In genomic region chr13:31599576-31599975, GRCm38 (mm10) we compare ENCODE assay signal across 27 mouse cellular contexts. TPM values are rescaled to one million over a fixed set of nuclear protein-coding genes. Genes with fewer than 3 reads are reported as not detected.
DNase-seq lines count a peak whose midpoint lies in the region; ATAC-seq and TF ChIP-seq lines count a peak whose summit lies in the region.
"Had no signal": no experiment of that assay in that cellular context is flagged by ENCODE, and none has a peak within 500 bp of the region (broad histone marks: within the 10 kb centered on the region; RNA-seq: fewer than 3 reads in every experiment).

No protein-coding gene starts in this region.

- DNase-seq in adrenal gland, postnatal 14 days: peak; percentile 23
- DNase-seq in adrenal gland, postnatal 10 days: no peak
- DNase-seq in limb, embryonic 10.5 days (ENCODE audit: low spot score): no peak
- DNase-seq in lung, postnatal 10 days: peak; percentile 76
- no peak for DNase-seq in liver, postnatal 0 days
- no peak for DNase-seq in layer of hippocampus, postnatal 14 days (ENCODE audit: low spot score in 2 of 2)
- DNase-seq: cerebellum, adult 11-12 months; cerebellum, postnatal 10 days; forebrain, postnatal 0 days; kidney, adult 9 months; kidney, postnatal 14 days; midbrain, embryonic 14.5 days; thymus, postnatal 25 days had no signal

- H3K27me3 ChIP-seq in limb, embryonic 13.5 days: peaks cover 19% of the 10 kb centered on the region; the same call in 1 of the 2 replicates
- H3K27me3 ChIP-seq in limb, embryonic 10.5 days (ENCODE audit: low read depth, poor library complexity, severe bottlenecking): no peaks in the 10 kb centered on the region
- H3K27me3 ChIP-seq in liver, postnatal 0 days (ENCODE audit: insufficient read depth, low read length): no peaks in the 10 kb centered on the region
- H3K27me3 ChIP-seq: embryonic facial prominence, embryonic 12.5 days; intestine, embryonic 15.5 days; megakaryocyte, embryonic 14.5 days had no signal

- H3K36me3 ChIP-seq in limb, embryonic 13.5 days: no peaks in the 10 kb centered on the region
- no peaks in the 10 kb centered on the region for H3K36me3 ChIP-seq in limb, embryonic 10.5 days
- H3K36me3 ChIP-seq in liver, postnatal 0 days (replicated peaks; ENCODE audit: insufficient read depth, low read length): no peaks in the 10 kb centered on the region
- H3K36me3 ChIP-seq: embryonic facial prominence, embryonic 12.5 days; hindbrain, embryonic 10.5 days; intestine, embryonic 15.5 days had no signal

- no peaks in the 10 kb centered on the region; the same call in 1 of the 2 replicates for H3K9me3 ChIP-seq in limb, embryonic 13.5 days
- no peaks in the 10 kb centered on the region for H3K9me3 ChIP-seq in limb, embryonic 10.5 days (replicated peaks)
- H3K9me3 ChIP-seq in liver, postnatal 0 days (ENCODE audit: low read length): no peaks in the 10 kb centered on the region
- H3K9me3 ChIP-seq: embryonic facial prominence, embryonic 12.5 days; hindbrain, embryonic 10.5 days; intestine, embryonic 15.5 days; megakaryocyte, embryonic 14.5 days had no signal

- WGBS in limb, embryonic 13.5 days: 74% methylated on average over 5 of the region's 5 CpGs
- whole genome bisulfite sequencing in limb, embryonic 10.5 days: 89% methylated on average over 5 of the region's 5 CpGs
- WGBS in liver, postnatal 0 days (ENCODE audit: insufficient replicate concordance): 67% methylated on average over 5 of the region's 5 CpGs

- peak; percentile 51; the same call in 1 of the 2 replicates for ATAC-seq in limb, embryonic 13.5 days (ENCODE audit: low FRiP score, low read depth)
- no peak for ATAC-seq in liver, postnatal 0 days
- ATAC-seq in megakaryocyte-erythroid progenitor cell, adult 5-6 weeks (replicated peaks; ENCODE audit: low FRiP score, low TSS enrichment, poor library complexity, severe bottlenecking): no peak
- ATAC-seq: forebrain, postnatal 0 days; hindbrain, embryonic 16.5 days; intestine, embryonic 15.5 days had no signal

- no peak for TF ChIP-seq CTCF in liver, postnatal 0 days (IDR thresholded peaks at IDR 0.05; ENCODE audit: low read depth)

- H3K4me2 ChIP-seq in limb, embryonic 13.5 days (replicated peaks): no peak overlapping the region
- no peak overlapping the region for H3K4me2 ChIP-seq in liver, postnatal 0 days (ENCODE audit: low read depth, low read length)
- H3K4me2 ChIP-seq: embryonic facial prominence, embryonic 12.5 days; heart, embryonic 11.5 days; intestine, embryonic 15.5 days had no signal

- H3K4me3 ChIP-seq in limb, embryonic 13.5 days: no peak overlapping the region
- no peak overlapping the region for H3K4me3 ChIP-seq in limb, embryonic 10.5 days
- H3K4me3 ChIP-seq in liver, postnatal 0 days (ENCODE audit: low read depth, low read length): no peak overlapping the region
- H3K4me3 ChIP-seq: embryonic facial prominence, embryonic 12.5 days; hindbrain, embryonic 10.5 days; intestine, embryonic 15.5 days; megakaryocyte, embryonic 14.5 days had no signal

- no peak overlapping the region for H3K27ac ChIP-seq in limb, embryonic 13.5 days
- no peak overlapping the region for H3K27ac ChIP-seq in limb, embryonic 10.5 days
- no peak overlapping the region for H3K27ac ChIP-seq in liver, postnatal 0 days (ENCODE audit: low read depth)
- H3K27ac ChIP-seq: embryonic facial prominence, embryonic 12.5 days; hindbrain, embryonic 10.5 days; intestine, embryonic 15.5 days had no signal

- H3K9ac ChIP-seq in limb, embryonic 13.5 days: no peak overlapping the region
- H3K9ac ChIP-seq in liver, postnatal 0 days (replicated peaks): no peak overlapping the region
- H3K9ac ChIP-seq: embryonic facial prominence, embryonic 12.5 days; forebrain, postnatal 0 days; intestine, embryonic 15.5 days had no signal

- no peak for TF ChIP-seq EP300 in liver, postnatal 0 days (IDR thresholded peaks at IDR 0.05; ENCODE audit: low read depth)

- peaks cover 6% of the 10 kb centered on the region; the same call in 1 of the 2 replicates for H3K4me1 ChIP-seq in limb, embryonic 13.5 days
- H3K4me1 ChIP-seq in limb, embryonic 10.5 days: no peaks in the 10 kb centered on the region
- H3K4me1 ChIP-seq in liver, postnatal 0 days (ENCODE audit: insufficient read depth): no peaks in the 10 kb centered on the region
- H3K4me1 ChIP-seq: embryonic facial prominence, embryonic 12.5 days; hindbrain, embryonic 10.5 days; intestine, embryonic 15.5 days; megakaryocyte, embryonic 14.5 days had no signal

RNA-seq across cellular contexts. Expression of gene Foxf2, which starts 26.0 kb away (rescaled TPM):
- total RNA-seq in adrenal gland, postnatal 14 days (2021): not detected in 2 replicates
- not detected for total RNA-seq in adrenal gland, postnatal 10 days (2021)
- 2.7 and 3.0 TPM in 2 replicates for polyA plus RNA-seq in limb, embryonic 13.5 days (2015; fragmentation: Nextera tagmentation; extraction: Ambion mirVana)
- polyA plus RNA-seq in limb, embryonic 10.5 days (2016; fragmentation: Nextera tagmentation; extraction: Ambion mirVana): 0.44 and 0.75 TPM in 2 replicates
- polyA plus RNA-seq in liver, postnatal 0 days (2015; fragmentation: Nextera tagmentation; extraction: Ambion mirVana): not detected in 2 replicates
- not detected in 2 replicates for total RNA-seq in megakaryocyte-erythroid progenitor cell, adult 5-6 weeks (2014; fragmentation: Nextera tagmentation)
- total RNA-seq in megakaryocyte-erythroid progenitor cell, adult 5-6 weeks (2017): not detected in 2 replicates
- 1 to 10 TPM; 7.0 to 7.5 TPM for total RNA-seq in layer of hippocampus, postnatal 14 days (2021)
- total RNA-seq: liver, adult 2 months had no signal
- polyA plus RNA-seq: heart, postnatal 0 days; liver, adult 2 months had no signal

RNA-seq across cellular contexts. Expression of gene A530084C06Rik, which starts 40.4 kb away (rescaled TPM):
- total RNA-seq in adrenal gland, postnatal 14 days (2021): not detected in 2 replicates
- under 1 TPM; 0.09 TPM for total RNA-seq in adrenal gland, postnatal 10 days (2021)
- not detected in 2 replicates for polyA plus RNA-seq in limb, embryonic 13.5 days (2015; fragmentation: Nextera tagmentation; extraction: Ambion mirVana)
- not detected in 2 replicates for polyA plus RNA-seq in limb, embryonic 10.5 days (2016; fragmentation: Nextera tagmentation; extraction: Ambion mirVana)
- not detected in 2 replicates for polyA plus RNA-seq in liver, postnatal 0 days (2015; fragmentation: Nextera tagmentation; extraction: Ambion mirVana)
- total RNA-seq in megakaryocyte-erythroid progenitor cell, adult 5-6 weeks (2014; fragmentation: Nextera tagmentation): not detected in 2 replicates
- not detected in 2 replicates for total RNA-seq in megakaryocyte-erythroid progenitor cell, adult 5-6 weeks (2017)
- under 1 TPM; 0.53 to 0.62 TPM for total RNA-seq in layer of hippocampus, postnatal 14 days (2021)
- polyA plus RNA-seq: embryonic facial prominence, embryonic 12.5 days; forebrain, embryonic 11.5 days; forebrain, postnatal 0 days; heart, embryonic 11.5 days; heart, postnatal 0 days; hindbrain, embryonic 10.5 days; hindbrain, embryonic 16.5 days; intestine, embryonic 15.5 days; liver, embryonic 16.5 days; midbrain, embryonic 14.5 days; neural tube, embryonic 11.5 days; stomach, embryonic 14.5 days had no signal

RNA-seq across cellular contexts. Expression of gene Foxq1, which starts 43.6 kb away (rescaled TPM):
- total RNA-seq in adrenal gland, postnatal 14 days (2021): 0.15 and 3.7 TPM in 2 replicates
- 1 to 10 TPM; 1.7 to 2.7 TPM for total RNA-seq in adrenal gland, postnatal 10 days (2021)
- polyA plus RNA-seq in limb, embryonic 13.5 days (2015; fragmentation: Nextera tagmentation; extraction: Ambion mirVana): 0.56 and 0.87 TPM in 2 replicates
- 0.09 TPM in 1 of 2 replicates, not detected in the other for polyA plus RNA-seq in limb, embryonic 10.5 days (2016; fragmentation: Nextera tagmentation; extraction: Ambion mirVana)
- polyA plus RNA-seq in liver, postnatal 0 days (2015; fragmentation: Nextera tagmentation; extraction: Ambion mirVana): 3.4 and 4.6 TPM in 2 replicates
- total RNA-seq in megakaryocyte-erythroid progenitor cell, adult 5-6 weeks (2014; fragmentation: Nextera tagmentation): not detected in 2 replicates
- not detected in 2 replicates for total RNA-seq in megakaryocyte-erythroid progenitor cell, adult 5-6 weeks (2017)
- total RNA-seq in layer of hippocampus, postnatal 14 days (2021): 1 to 10 TPM; 3.2 to 3.4 TPM

Comparison
In these comparisons a context has a peak if more than half of its experiments do, and no peak if none do; other contexts are left out.
1. DNase-seq: peak in adrenal gland, postnatal 14 days (single experiment) and lung, postnatal 10 days (single experiment); none in adrenal gland, postnatal 10 days (single experiment), limb, embryonic 10.5 days (single experiment), liver, postnatal 0 days (single experiment) and layer of hippocampus, postnatal 14 days (0 of 2).